10 mouse cellular contexts compared by ENCODE assay signal in the genomic region with DNA sequence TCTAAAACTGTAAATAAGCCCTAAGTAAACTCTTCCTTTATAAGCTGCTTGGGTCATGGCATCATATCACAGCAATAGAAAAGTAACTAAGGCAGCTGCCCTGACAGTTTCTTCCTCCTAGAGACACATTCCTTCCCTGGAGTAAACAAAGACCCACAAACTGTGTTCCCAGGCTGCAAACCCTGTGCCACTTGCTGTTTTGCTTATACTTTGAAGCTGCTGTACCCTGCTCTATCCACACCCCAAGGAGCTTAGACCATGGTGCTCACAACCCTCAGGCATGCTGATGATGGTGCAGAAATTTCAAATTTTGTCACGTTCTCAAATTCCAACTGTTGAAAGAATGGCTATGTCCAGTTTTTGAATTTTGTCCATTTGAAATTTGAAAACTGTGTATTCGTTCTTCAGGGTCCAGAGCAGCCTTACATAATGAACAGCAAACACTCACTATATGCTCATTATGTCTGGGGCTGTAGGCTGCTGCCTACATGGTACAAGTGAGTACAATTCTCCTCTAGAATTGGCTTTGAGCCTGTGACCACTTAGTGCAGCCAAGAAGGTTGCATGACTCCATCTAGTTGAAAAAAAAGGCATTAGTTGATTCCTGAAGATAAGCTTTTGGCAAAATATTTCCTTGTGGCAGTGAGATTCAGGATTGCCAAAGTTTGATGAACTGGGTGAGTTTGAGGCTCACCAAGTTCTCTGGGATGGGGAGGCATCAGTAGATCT.
"Had no signal": no experiment of that assay in that cellular context is flagged by ENCODE, and none has a peak within 500 bp of the region (broad histone marks: within the 10 kb centered on the region; RNA-seq: fewer than 3 reads in every experiment).

No protein-coding gene starts in this region.

- H3K4me1 ChIP-seq: midbrain, embryonic 10.5 days; neural tube, embryonic 12.5 days; stomach, embryonic 15.5 days had no signal

- ATAC-seq: intestine, embryonic 16.5 days had no signal

- DNase-seq: kidney, adult 2 months; kidney, postnatal 25 days; midbrain, embryonic 14.5 days; thymus, postnatal 36 days had no signal

- H3K4me3 ChIP-seq: left cerebral cortex, adult 2 months; midbrain, embryonic 10.5 days; neural tube, embryonic 12.5 days; stomach, embryonic 15.5 days had no signal

- H3K27me3 ChIP-seq: neural tube, embryonic 12.5 days; stomach, embryonic 15.5 days had no signal

- H3K36me3 ChIP-seq: midbrain, embryonic 10.5 days; neural tube, embryonic 12.5 days; stomach, embryonic 15.5 days had no signal

- H3K9me3 ChIP-seq: midbrain, embryonic 10.5 days; neural tube, embryonic 12.5 days; stomach, embryonic 15.5 days had no signal

- H3K4me2 ChIP-seq: neural tube, embryonic 12.5 days; stomach, embryonic 15.5 days had no signal

- H3K27ac ChIP-seq: left cerebral cortex, adult 2 months; liver, embryonic 14.5 days; midbrain, embryonic 10.5 days; neural tube, embryonic 12.5 days; stomach, embryonic 15.5 days had no signal

- H3K9ac ChIP-seq: liver, embryonic 14.5 days; neural tube, embryonic 12.5 days; stomach, embryonic 15.5 days had no signal
